Mouse (Mus musculus) ES-E14 (cell line): ENCODE results near the gene Aaed1.

Experiments used
- HCFC1 ChIP-seq: IDR thresholded peaks from 2 replicates; pipeline ENCODE4 v1.6.1; 2012; ENCODE audit warnings: low read length, inconsistent platforms, borderline replicate concordance; ENCODE audit not compliant: insufficient read depth
- ZC3H11A ChIP-seq: IDR thresholded peaks from 2 replicates; pipeline ENCODE4 v1.6.1; 2012; ENCODE audit warnings: low read depth, mild to moderate bottlenecking, inconsistent platforms, low read length, borderline replicate concordance

DNA sequence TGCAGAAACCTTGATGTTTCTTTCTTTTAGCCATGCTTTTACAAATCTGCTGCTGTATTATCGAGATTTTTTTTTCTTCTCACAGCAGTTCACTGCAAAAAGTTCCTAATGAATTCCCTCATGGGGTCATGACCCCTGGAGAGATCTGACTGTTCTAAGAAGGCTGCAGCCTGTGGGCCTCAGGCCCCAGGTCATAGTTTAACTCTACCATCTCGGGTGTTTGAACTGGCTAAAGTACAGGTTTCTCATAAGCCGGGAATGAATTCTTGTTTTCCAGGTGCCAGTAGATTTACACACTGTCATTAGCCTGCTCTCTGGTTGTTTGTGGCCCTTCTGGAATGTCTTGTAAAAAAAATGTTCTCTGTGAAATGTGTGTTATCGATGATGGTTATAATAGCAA lies 25.7 kb downstream of the Aaed1 start:
- no peak for TF ChIP-seq HCFC1
- TF ChIP-seq ZC3H11A, result no peak
